Mouse (Mus musculus) liver, adult 2 months (tissue): ENCODE results near the gene Lrig1.
A peak's percentile ranks its signal among the peaks of the same experiment; 100 is the strongest.

Source experiments
- CTCF ChIP-seq: fragments of 200-500 bp; IDR thresholded peaks from 2 replicates; pipeline ENCODE4 v1.5.1; 2011; ENCODE audit warnings: low read depth, low read length, control low read depth
- POLR2A ChIP-seq: fragments of 200-500 bp; IDR thresholded peaks from 2 replicates; pipeline ENCODE4 v1.6.1; 2011; ENCODE audit warnings: low read length, control low read depth; ENCODE audit not compliant: insufficient read depth; ENCODE audit errors: extremely low read depth

GRCm38 (mm10) chr6:94701071-94701470 lies 1.1 kb upstream of the Lrig1 start:
- TF ChIP-seq POLR2A (no peak), CTCF (peak; percentile 35; the same call in 1 of the 2 replicates)
